14 mouse cellular contexts compared by ENCODE assay signal in genomic region chr14:98862095-98862735, GRCm38 (mm10).
DNase-seq lines count a peak whose midpoint lies in the region; ATAC-seq and TF ChIP-seq lines count a peak whose summit lies in the region.
"Had no signal": no experiment of that assay in that cellular context is flagged by ENCODE, and none has a peak within 500 bp of the region (broad histone marks: within the 10 kb centered on the region; RNA-seq: fewer than 3 reads in every experiment).

No protein-coding gene starts in this region.

- no peaks in the 10 kb centered on the region for H3K27me3 ChIP-seq in forebrain, postnatal 0 days (ENCODE audit: insufficient read depth, low read length)
- 0 out of 2 replicates have a peak, but pooled peaks cover 8% of the 10 kb centered on the region for H3K27me3 ChIP-seq in midbrain, embryonic 15.5 days (replicated peaks)
- H3K27me3 ChIP-seq: heart, embryonic 15.5 days had no signal

- no peak overlapping the region for H3K27ac ChIP-seq in left cerebral cortex, adult 2 months
- no peak overlapping the region for H3K27ac ChIP-seq in forebrain, postnatal 0 days (ENCODE audit: low read depth, low read length)
- H3K27ac ChIP-seq in midbrain, embryonic 15.5 days, result no peak overlapping the region
- H3K27ac ChIP-seq: heart, embryonic 15.5 days had no signal

- H3K36me3 ChIP-seq in forebrain, postnatal 0 days (ENCODE audit: insufficient read depth), result no peaks in the 10 kb centered on the region
- H3K36me3 ChIP-seq in midbrain, embryonic 15.5 days (replicated peaks), result no peaks in the 10 kb centered on the region
- H3K36me3 ChIP-seq: heart, embryonic 15.5 days had no signal

- no peaks in the 10 kb centered on the region for H3K4me1 ChIP-seq in forebrain, postnatal 0 days (ENCODE audit: insufficient read depth)
- no peaks in the 10 kb centered on the region for H3K4me1 ChIP-seq in midbrain, embryonic 15.5 days
- H3K4me1 ChIP-seq: heart, embryonic 15.5 days had no signal

- 32% methylated on average over 5 of the region's 5 CpGs for WGBS in forebrain, postnatal 0 days
- WGBS in midbrain, embryonic 15.5 days, result 32% methylated on average over 5 of the region's 5 CpGs

- ATAC-seq in frontal cortex, adult (ENCODE audit: low TSS enrichment), result peak; percentile 64; the same call in 1 of the 2 replicates
- peak; percentile 48; the same call in 1 of the 2 replicates for ATAC-seq in forebrain, postnatal 0 days
- peak; percentile 87 for ATAC-seq in midbrain, embryonic 15.5 days (replicated peaks)

- H3K9ac ChIP-seq in forebrain, postnatal 0 days, result no peak overlapping the region
- H3K9ac ChIP-seq in midbrain, embryonic 15.5 days, result no peak overlapping the region
- H3K9ac ChIP-seq: heart, embryonic 15.5 days; lung, embryonic 14.5 days had no signal

- no peaks in the 10 kb centered on the region for H3K9me3 ChIP-seq in forebrain, postnatal 0 days (ENCODE audit: low read length)
- no peaks in the 10 kb centered on the region for H3K9me3 ChIP-seq in midbrain, embryonic 15.5 days
- H3K9me3 ChIP-seq: heart, embryonic 15.5 days had no signal

- TF ChIP-seq CTCF in left cerebral cortex, adult 2 months (IDR thresholded peaks at IDR 0.05), result no peak
- TF ChIP-seq CTCF in forebrain, postnatal 0 days (IDR thresholded peaks at IDR 0.05; ENCODE audit: low read depth), result no peak

- no peak overlapping the region for H3K4me2 ChIP-seq in forebrain, postnatal 0 days (ENCODE audit: low read depth)
- no peak overlapping the region for H3K4me2 ChIP-seq in midbrain, embryonic 15.5 days
- H3K4me2 ChIP-seq: heart, embryonic 15.5 days; lung, embryonic 14.5 days had no signal

- intact Hi-C loops in left cerebral cortex, postnatal 4 days (cut with DNase I), result no loop called here
- intact Hi-C loops in left cerebral cortex, adult 2 months (cut with DNase I), result no loop called here

- no peak overlapping the region for H3K4me3 ChIP-seq in left cerebral cortex, adult 2 months
- H3K4me3 ChIP-seq in forebrain, postnatal 0 days (ENCODE audit: low read depth, low read length), result no peak overlapping the region
- H3K4me3 ChIP-seq in midbrain, embryonic 15.5 days, result no peak overlapping the region
- H3K4me3 ChIP-seq: heart, embryonic 15.5 days had no signal

- DNase-seq in frontal cortex, postnatal 36 days (ENCODE audit: low spot score in 2 of 2), result no peak
- DNase-seq in left cerebral cortex, postnatal 4 days, result peak; percentile 22
- no peak for DNase-seq in left cerebral cortex, adult 2 months (ENCODE audit: extremely low spot score in 1 of 2, low spot score in 2 of 2)
- DNase-seq in forebrain, postnatal 0 days, result no peak
- no peak for DNase-seq in adrenal gland, postnatal 4 days (ENCODE audit: low spot score in 2 of 2)
- no peak for DNase-seq in adrenal gland, postnatal 14 days
- DNase-seq: cerebellum, adult 18-20 months; heart, adult 18-20 months; kidney, postnatal 36 days; lung, embryonic 14.5 days; right cerebral cortex, postnatal 4 days had no signal
